Mouse (Mus musculus): Measurements from ENCODE around the gene F830045P16Rik. TPM values are rescaled to one million over a fixed set of nuclear protein-coding genes. Genes with fewer than 3 reads are reported as not detected.

The F830045P16Rik gene
- polyA plus RNA-seq (2015; fragmentation: Nextera tagmentation; extraction: Ambion mirVana): not detected in 2 replicates

DNA sequence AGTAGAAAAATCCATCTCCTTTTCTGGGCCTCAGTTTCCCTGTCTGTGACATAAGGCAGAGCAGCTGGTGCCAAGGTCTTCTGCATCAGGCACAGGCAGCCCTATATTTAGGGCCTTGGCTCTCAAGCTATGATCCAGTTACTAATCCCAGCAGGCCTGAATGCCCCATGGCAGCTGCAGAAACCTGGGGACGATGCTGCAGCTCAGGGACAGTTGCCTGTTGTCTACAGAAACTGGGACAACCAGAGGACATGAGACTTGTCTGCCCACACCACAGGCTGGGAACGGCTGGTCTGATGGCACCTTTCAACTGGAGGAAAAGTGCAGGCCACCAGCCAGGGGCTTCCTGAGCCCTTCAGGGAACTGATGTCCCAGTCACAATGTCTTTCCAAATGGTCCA lies at the start of gene F830045P16Rik:
TSS of gene F830045P16Rik (minus strand) at position 226 of the 400 bp plus-strand sequence.
- no peak within 1 kb of the TSS for H3K27ac ChIP-seq (replicated peaks)
- H3K9me3 ChIP-seq: no peaks in the 10 kb centered on the region
- no peak within 1 kb of the TSS for H3K4me2 ChIP-seq
- H3K4me1 ChIP-seq: peaks cover 34% of the 10 kb centered on the region
- ATAC-seq (ENCODE audit: extremely low read depth, insufficient number of reproducible peaks, low FRiP score, low TSS enrichment): no peak
- 48% methylated on average over 2 of the region's 2 CpGs for WGBS
- H3K27me3 ChIP-seq (replicated peaks): peaks cover 5% of the 10 kb centered on the region; the same call in 1 of the 2 replicates
- no peak within 1 kb of the TSS for H3K9ac ChIP-seq
- no peaks in the 10 kb centered on the region for H3K36me3 ChIP-seq
- no peak within 1 kb of the TSS for H3K4me3 ChIP-seq

DNA sequence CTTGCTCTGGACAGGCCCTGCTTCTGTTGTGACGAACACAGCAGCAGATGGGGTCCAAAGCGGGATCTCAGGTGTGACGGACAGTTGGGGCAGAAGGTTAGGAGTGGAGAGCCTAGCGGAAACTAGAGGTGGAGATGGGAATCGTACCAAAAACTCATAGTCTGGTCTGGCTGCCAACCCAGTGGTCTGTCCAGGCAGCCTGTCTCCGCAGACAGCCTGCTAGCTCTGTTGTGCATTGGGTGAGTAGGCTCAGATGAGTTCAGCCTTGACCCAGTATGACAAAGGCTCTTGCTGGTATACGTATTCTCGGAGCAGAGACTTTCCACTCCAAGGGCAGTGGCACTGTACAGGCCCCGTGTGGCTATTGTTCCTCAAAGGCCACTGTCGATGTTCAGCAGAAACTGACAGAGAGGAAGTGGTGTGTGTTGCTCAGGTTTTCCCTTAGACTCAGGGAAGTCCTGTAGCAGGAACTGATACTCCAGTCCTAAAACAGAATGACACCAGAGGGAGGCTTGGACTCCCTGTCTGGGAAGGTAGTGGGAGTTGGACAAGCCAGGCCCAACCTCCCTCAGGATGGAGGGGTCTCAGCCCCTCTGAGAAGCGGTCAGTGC lies 49.6 kb upstream of the F830045P16Rik start:
- Histone ChIP-seq H3K4me3 (no peak overlapping the region), H3K4me2 (no peak overlapping the region), H3K27ac (replicated peaks) (no peak overlapping the region), H3K9ac (no peak overlapping the region), H3K27me3 (replicated peaks) (no peaks in the 10 kb centered on the region), H3K36me3 (no peaks in the 10 kb centered on the region), H3K9me3 (no peaks in the 10 kb centered on the region), H3K4me1 (peaks cover 5% of the 10 kb centered on the region; the same call in 1 of the 2 replicates)
- WGBS: 71% methylated on average over 11 of the region's 11 CpGs
- no peak for ATAC-seq (ENCODE audit: extremely low read depth, insufficient number of reproducible peaks, low FRiP score, low TSS enrichment)

DNA sequence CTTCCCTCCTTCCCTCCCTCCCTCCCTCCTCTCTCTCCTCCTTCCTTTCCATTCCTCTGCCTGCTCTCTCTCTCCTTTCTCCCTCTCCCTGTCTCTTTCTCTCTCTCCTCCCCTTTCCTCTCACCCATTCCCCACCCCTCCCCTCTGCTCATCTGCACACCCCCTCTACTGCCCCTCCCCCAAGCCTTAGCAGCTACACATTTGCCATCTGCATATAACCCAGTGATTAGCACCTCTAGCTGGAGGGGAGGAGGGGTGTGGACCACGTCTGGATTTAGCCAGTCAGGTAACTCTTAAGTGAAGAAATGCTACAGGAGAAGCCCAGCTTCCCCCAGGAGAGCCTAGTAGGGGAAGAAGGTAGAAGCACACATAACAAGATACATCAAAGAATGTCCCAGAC lies 48.5 kb upstream of the F830045P16Rik start:
- 24% methylated on average over 1 of the region's 1 CpGs for WGBS
- peaks cover 5% of the 10 kb centered on the region; the same call in 1 of the 2 replicates for H3K4me1 ChIP-seq
- H3K36me3 ChIP-seq: no peaks in the 10 kb centered on the region
- no peak overlapping the region for H3K9ac ChIP-seq
- no peaks in the 10 kb centered on the region for H3K27me3 ChIP-seq (replicated peaks)
- no peak overlapping the region for H3K4me3 ChIP-seq
- H3K27ac ChIP-seq (replicated peaks): no peak overlapping the region
- no peaks in the 10 kb centered on the region for H3K9me3 ChIP-seq
- no peak for ATAC-seq (ENCODE audit: extremely low read depth, insufficient number of reproducible peaks, low FRiP score, low TSS enrichment)
- H3K4me2 ChIP-seq: no peak overlapping the region

DNA sequence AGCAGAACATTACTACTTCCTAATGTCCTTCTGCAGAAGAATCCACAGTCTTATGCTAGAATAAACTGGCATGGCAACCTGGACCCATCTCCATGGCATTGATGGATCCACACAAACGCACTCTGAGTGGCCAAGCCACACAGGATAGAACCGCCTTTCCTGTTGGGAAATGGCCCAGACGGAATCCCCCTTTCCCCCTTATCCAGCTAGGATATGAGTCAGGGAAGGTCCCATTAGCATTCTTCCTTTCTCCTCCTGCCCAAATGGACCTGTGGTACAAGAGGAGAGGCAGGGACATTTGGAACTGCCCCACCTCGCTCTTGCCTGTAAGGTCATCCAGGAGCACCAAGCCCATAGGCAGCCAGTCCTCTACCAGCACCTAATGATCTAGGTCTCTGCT lies 45.9 kb upstream of the F830045P16Rik start:
- Histone ChIP-seq H3K9me3 (no peaks in the 10 kb centered on the region), H3K4me2 (no peak overlapping the region), H3K27ac (replicated peaks) (no peak overlapping the region), H3K4me1 (peaks cover 5% of the 10 kb centered on the region; the same call in 1 of the 2 replicates), H3K36me3 (no peaks in the 10 kb centered on the region), H3K9ac (no peak overlapping the region), H3K4me3 (no peak overlapping the region), H3K27me3 (replicated peaks) (peaks cover 12% of the 10 kb centered on the region)
- 80% methylated on average over 4 of the region's 4 CpGs for WGBS
- no peak for ATAC-seq (ENCODE audit: extremely low read depth, insufficient number of reproducible peaks, low FRiP score, low TSS enrichment)

DNA sequence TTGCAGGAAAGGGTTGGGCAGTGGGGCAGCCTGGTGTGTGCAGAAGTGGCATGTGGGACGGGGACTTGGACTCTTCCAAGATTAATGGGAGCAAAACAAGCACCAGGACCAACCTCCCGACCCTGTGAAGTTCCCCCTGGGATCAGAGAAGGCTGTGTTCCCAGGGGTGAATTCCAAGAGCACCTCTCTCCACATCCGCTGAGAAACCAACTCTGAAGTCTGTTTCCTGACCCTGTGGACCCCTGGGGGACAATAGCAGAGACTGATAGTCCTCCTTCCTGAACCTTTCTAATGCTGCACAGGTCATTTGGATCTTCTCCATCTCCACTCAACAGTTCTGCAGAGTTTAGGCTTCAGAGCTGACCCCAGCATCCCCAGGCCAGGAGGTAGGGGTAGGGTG lies 45.4 kb upstream of the F830045P16Rik start:
- no peak for ATAC-seq (ENCODE audit: extremely low read depth, insufficient number of reproducible peaks, low FRiP score, low TSS enrichment)
- WGBS: 34% methylated on average over 3 of the region's 3 CpGs

DNA sequence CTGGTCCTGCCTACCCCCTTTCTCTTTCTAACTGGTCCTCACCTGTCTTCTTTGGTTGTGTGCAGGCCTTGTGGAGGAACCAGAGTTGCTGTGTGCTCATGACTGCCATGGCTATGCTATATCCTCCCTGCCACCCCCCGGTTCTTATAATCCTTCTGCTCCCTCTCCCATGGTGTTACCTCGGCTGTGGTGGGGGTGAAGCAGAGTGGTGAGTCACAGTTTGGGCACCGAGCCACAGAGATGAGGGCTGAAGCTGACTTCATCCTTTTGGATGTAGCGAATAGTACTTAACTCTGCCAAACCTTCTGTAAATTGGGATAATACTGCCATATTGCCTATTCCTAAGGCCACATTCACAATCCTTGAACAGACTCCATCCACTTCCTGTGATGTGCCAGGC lies 44.3 kb upstream of the F830045P16Rik start:
- 66% methylated on average over 4 of the region's 4 CpGs for WGBS
- H3K36me3 ChIP-seq: no peaks in the 10 kb centered on the region
- no peak overlapping the region for H3K9ac ChIP-seq
- H3K27ac ChIP-seq (replicated peaks): no peak overlapping the region
- H3K9me3 ChIP-seq: no peaks in the 10 kb centered on the region
- H3K4me2 ChIP-seq: no peak overlapping the region
- H3K27me3 ChIP-seq (replicated peaks): peaks cover 23% of the 10 kb centered on the region
- H3K4me3 ChIP-seq: no peak overlapping the region
- H3K4me1 ChIP-seq: peaks cover 5% of the 10 kb centered on the region; the same call in 1 of the 2 replicates
- ATAC-seq (ENCODE audit: extremely low read depth, insufficient number of reproducible peaks, low FRiP score, low TSS enrichment): no peak

More for the DNA sequence above, 45.4 kb upstream of the F830045P16Rik start:
- Histone ChIP-seq H3K36me3 (no peaks in the 10 kb centered on the region), H3K27ac (replicated peaks) (no peak overlapping the region), H3K4me2 (no peak overlapping the region), H3K27me3 (replicated peaks) (peaks cover 17% of the 10 kb centered on the region), H3K9ac (no peak overlapping the region), H3K4me1 (peaks cover 5% of the 10 kb centered on the region; the same call in 1 of the 2 replicates), H3K9me3 (no peaks in the 10 kb centered on the region), H3K4me3 (no peak overlapping the region)

DNA sequence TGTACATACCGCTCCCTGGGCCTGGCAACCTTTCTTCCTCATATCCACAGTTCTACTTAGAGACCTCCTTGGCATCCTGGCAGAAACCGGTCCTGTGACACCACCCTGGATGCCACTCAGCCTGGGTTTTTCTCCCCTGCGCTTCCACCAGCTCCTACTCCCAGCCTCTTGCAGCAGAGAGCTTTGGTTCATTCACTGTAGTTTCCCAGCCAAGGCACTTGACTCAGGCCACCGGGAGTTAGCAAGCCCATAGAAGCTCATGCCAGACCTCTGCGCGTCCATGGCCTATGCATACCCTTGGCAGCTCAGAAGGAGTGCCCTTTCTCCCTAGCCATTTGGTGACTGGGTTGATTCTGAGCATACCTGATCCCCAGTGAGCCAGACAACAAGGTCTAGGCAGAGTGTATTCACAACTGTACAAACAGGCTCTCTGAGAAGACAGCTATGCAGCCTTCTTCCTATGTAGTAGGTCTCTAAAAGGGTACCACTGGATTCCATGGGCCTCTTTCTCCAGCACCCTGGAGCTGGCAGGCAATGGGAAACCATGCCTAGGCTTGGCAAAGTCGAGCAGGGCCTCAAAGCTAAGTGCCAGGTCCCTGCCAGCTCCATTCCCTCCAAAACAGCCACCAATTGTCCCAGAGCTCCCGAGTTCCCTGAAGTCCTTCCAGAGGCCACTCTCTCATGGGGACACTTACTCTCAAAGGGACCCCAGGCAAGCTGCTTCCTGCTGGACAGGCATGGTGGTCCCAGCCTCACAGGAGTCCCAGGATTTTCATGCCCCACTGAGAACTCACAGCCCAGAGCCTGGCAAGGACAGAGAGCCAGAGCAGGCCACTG lies 40.4 kb upstream of the F830045P16Rik start:
- no peak overlapping the region for H3K4me2 ChIP-seq
- no peaks in the 10 kb centered on the region for H3K36me3 ChIP-seq
- H3K4me3 ChIP-seq: no peak overlapping the region
- no peak overlapping the region for H3K27ac ChIP-seq (replicated peaks)
- 81% methylated on average over 8 of the region's 8 CpGs for WGBS
- no peak overlapping the region for H3K9ac ChIP-seq
- H3K27me3 ChIP-seq (replicated peaks): peaks cover 61% of the 10 kb centered on the region
- no peak for ATAC-seq (ENCODE audit: extremely low read depth, insufficient number of reproducible peaks, low FRiP score, low TSS enrichment)
- H3K9me3 ChIP-seq: no peaks in the 10 kb centered on the region
- H3K4me1 ChIP-seq: peaks cover 9% of the 10 kb centered on the region

DNA sequence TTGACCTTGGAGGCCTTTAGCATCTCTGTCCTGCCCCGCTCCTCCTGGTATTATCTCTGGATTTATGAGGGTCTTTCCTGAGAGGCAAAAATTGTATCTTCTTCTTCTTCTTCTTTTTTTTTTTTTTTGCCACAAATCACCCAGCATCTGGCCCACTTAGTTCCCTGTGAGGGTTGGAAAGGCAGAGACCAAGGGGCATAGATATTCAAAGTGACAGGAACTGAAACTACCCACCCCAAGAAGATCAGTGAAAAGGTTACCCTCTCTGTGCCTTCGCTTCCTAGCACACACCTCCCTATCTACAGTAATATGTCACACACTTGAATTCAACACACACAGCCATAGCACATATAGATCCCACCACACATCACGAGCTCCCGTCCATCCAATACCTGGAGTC lies 38.7 kb upstream of the F830045P16Rik start:
- WGBS: 90% methylated on average over 4 of the region's 4 CpGs
- peaks cover 9% of the 10 kb centered on the region for H3K4me1 ChIP-seq
- no peaks in the 10 kb centered on the region for H3K9me3 ChIP-seq
- no peak for ATAC-seq (ENCODE audit: extremely low read depth, insufficient number of reproducible peaks, low FRiP score, low TSS enrichment)
- H3K27me3 ChIP-seq (replicated peaks): peaks cover 67% of the 10 kb centered on the region
- no peak overlapping the region for H3K4me3 ChIP-seq
- H3K27ac ChIP-seq (replicated peaks): no peak overlapping the region
- no peak overlapping the region for H3K4me2 ChIP-seq
- H3K9ac ChIP-seq: no peak overlapping the region
- H3K36me3 ChIP-seq: no peaks in the 10 kb centered on the region

DNA sequence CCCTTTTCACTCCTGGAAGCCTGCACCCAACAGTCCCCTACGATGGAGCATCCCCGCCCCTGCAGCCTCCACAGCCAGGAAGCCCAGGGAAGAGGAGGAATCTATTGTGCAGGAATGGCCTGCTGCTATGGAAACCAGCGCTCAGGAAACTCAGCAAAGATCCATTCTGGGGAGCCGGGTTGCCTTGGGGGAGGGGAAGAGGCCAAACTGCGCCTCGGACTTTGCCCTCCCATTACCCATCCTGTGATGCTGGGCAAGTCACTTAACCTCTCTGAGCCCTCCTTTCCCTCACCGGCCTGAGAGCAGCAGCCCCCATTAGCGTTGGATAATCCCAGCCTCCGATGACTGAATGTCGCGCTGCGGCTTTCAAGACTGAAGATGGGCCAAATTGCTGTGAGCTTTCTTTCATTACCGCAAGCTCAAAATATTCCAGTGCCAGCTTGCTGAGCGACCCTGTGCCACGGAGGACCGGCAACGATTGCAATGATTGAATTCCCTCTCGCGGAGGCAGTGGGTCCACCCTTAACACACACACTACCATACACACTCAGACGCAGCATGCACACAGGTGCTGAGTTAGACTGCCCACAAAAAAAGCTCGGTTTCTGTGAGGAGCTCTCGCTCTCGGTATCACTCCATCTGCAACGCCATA lies 38.1 kb upstream of the F830045P16Rik start:
- Histone ChIP-seq H3K27me3 (replicated peaks) (peaks cover 69% of the 10 kb centered on the region), H3K4me1 (peaks cover 9% of the 10 kb centered on the region), H3K27ac (replicated peaks) (no peak overlapping the region), H3K9me3 (no peaks in the 10 kb centered on the region), H3K4me2 (peak overlapping the region; percentile 54), H3K9ac (peak overlapping the region; percentile 6; the same call in 1 of the 2 replicates), H3K36me3 (no peaks in the 10 kb centered on the region), H3K4me3 (peak overlapping the region; percentile 21; the same call in 1 of the 2 replicates)
- 16% methylated on average over 24 of the region's 24 CpGs for WGBS
- ATAC-seq (ENCODE audit: extremely low read depth, insufficient number of reproducible peaks, low FRiP score, low TSS enrichment): no peak

DNA sequence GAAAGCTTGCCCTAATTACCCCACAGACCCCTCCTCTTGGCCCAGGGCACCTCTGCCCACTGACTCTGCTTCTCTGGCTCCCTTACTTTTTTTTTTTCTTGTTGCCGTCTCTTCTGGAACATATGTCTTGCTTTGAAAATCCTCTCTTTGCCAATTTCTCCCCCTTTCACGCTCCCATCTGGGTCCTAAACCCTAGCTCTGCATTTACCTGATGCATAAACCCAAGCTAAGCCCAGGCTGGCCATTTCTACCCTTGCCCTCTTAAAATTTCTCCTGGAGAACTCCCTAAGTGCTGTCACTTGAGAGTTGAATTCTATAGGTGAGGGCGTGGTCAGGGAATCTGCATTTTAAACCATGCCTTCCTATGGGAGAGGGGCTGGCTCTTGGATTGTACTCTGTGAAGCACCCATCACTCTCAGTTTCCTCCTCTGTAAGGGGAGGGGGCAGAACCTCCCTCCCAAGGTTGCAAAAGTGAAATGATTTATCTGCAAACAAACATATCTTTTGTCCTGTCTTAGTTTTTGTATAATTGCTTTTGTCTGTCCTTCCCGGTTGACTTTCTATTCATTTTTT lies 37.4 kb upstream of the F830045P16Rik start:
- Histone ChIP-seq H3K4me2 (peak overlapping the region; percentile 54; the same call in 1 of the 2 replicates), H3K36me3 (no peaks in the 10 kb centered on the region), H3K4me3 (no peak overlapping the region), H3K9me3 (no peaks in the 10 kb centered on the region), H3K9ac (no peak overlapping the region), H3K27me3 (replicated peaks) (peaks cover 72% of the 10 kb centered on the region), H3K27ac (replicated peaks) (no peak overlapping the region), H3K4me1 (peaks cover 9% of the 10 kb centered on the region)
- WGBS: 31% methylated on average over 4 of the region's 4 CpGs
- no peak for ATAC-seq (ENCODE audit: extremely low read depth, insufficient number of reproducible peaks, low FRiP score, low TSS enrichment)

DNA sequence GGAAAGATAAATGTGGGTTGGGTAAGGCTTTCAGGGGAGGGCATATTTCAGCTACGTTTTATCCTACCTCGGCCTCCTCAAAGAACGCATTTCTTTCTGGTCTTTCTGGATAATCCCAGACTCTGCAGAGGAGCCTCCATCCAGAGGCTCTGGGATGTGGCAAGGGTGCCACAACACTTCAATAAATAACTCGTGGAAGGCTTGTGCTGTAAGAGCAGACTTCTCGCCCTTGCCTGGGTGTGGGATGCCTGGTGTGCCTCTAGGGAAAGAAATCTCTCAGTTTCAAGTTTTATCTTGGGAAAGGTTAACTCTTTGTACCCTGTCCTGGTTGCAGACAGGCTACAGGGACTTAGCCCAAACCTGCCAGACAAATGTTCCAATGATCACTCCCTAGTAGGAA lies 33.2 kb upstream of the F830045P16Rik start:
- Histone ChIP-seq H3K27me3 (replicated peaks) (peaks cover 48% of the 10 kb centered on the region), H3K4me3 (no peak overlapping the region), H3K9me3 (no peaks in the 10 kb centered on the region), H3K4me1 (peaks cover 8% of the 10 kb centered on the region), H3K27ac (replicated peaks) (no peak overlapping the region), H3K36me3 (no peaks in the 10 kb centered on the region), H3K4me2 (no peak overlapping the region), H3K9ac (no peak overlapping the region)
- WGBS: 50% methylated on average over 5 of the region's 5 CpGs
- no peak for ATAC-seq (ENCODE audit: extremely low read depth, insufficient number of reproducible peaks, low FRiP score, low TSS enrichment)

Data from heart, embryonic 13.5 days (tissue).